Mouse (Mus musculus) heart, adult 2 months (tissue): ENCODE data around the gene Drd1.

ENCODE experiments used
- CTCF ChIP-seq: fragments of 200-600 bp; IDR thresholded peaks from 2 replicates; pipeline ENCODE4 v1.8.1; 2022; ENCODE audit warnings: antibody characterized with exemption, mild to moderate bottlenecking, moderate library complexity
- POLR2A ChIP-seq: fragments of 200-500 bp; IDR thresholded peaks from 2 replicates; pipeline ENCODE4 v1.6.1; 2011; ENCODE audit warnings: mild to moderate bottlenecking, low read depth, low read length, control low read depth; ENCODE audit not compliant: insufficient read depth

- no peak for TF ChIP-seq POLR2A
- TF ChIP-seq CTCF = no peak
Observed at GRCm38 (mm10) chr13:54094349-54094748, 38.8 kb upstream of the Drd1 start.
